Mouse (Mus musculus) midbrain, postnatal 0 days (tissue): ENCODE data around the gene Pkdcc. TPM values are rescaled to one million over a fixed set of nuclear protein-coding genes. Genes with fewer than 3 reads are reported as not detected.

ENCODE experiments used
- ATAC-seq: fragments of 200-750 bp; cut with Nextera tagmentation; 2 replicates; pipeline ENCODE4 v1.8.0; 2017; ENCODE audit warnings: moderate number of reproducible peaks, mild to moderate bottlenecking, moderate TSS enrichment, moderate library complexity; ENCODE audit not compliant: low FRiP score
- DNase-seq: peaks from one replicate; pipeline ENCODE4 v3.0.0-alpha.2; 2015; ENCODE audit warnings: low spot score
- H3K27ac ChIP-seq: fragments of 300-500 bp; sonication (generic); 2 replicates; pipeline ENCODE4 v1.5.1; 2014; ENCODE audit warnings: low read depth, mild to moderate bottlenecking, low read length, mixed read lengths
- H3K27me3 ChIP-seq: fragments of 300-500 bp; sonication (generic); 2 replicates; pipeline ENCODE4 v1.6.1; 2014; ENCODE audit warnings: low read length, control low read depth, mixed read lengths; ENCODE audit not compliant: insufficient read depth
- H3K36me3 ChIP-seq: fragments of 300-500 bp; sonication (generic); 2 replicates; pipeline ENCODE4 v1.6.1; 2014; ENCODE audit warnings: low read length, control low read depth, mixed read lengths; ENCODE audit not compliant: insufficient read depth
- H3K4me1 ChIP-seq: fragments of 300-500 bp; sonication (generic); 2 replicates; pipeline ENCODE4 v1.6.1; 2014; ENCODE audit warnings: mild to moderate bottlenecking, control low read depth, antibody characterized with exemption, low read length, mixed read lengths; ENCODE audit not compliant: insufficient read depth
- H3K4me2 ChIP-seq: fragments of 300-500 bp; sonication (generic); 2 replicates; pipeline ENCODE4 v1.6.1; 2014; ENCODE audit warnings: low read depth, mild to moderate bottlenecking, low read length, mixed read lengths; ENCODE audit not compliant: poor library complexity, severe bottlenecking
- H3K4me3 ChIP-seq: fragments of 300-500 bp; sonication (generic); 2 replicates; pipeline ENCODE4 v1.5.1; 2014; ENCODE audit warnings: low read depth, mild to moderate bottlenecking, low read length, moderate library complexity
- H3K9ac ChIP-seq: fragments of 300-500 bp; sonication (generic); replicated peaks from 2 replicates; pipeline ENCODE4 v1.6.1; 2014; ENCODE audit warnings: mild to moderate bottlenecking, low read length, moderate library complexity, mixed read lengths; ENCODE audit not compliant: poor library complexity, severe bottlenecking
- H3K9me3 ChIP-seq: fragments of 300-500 bp; sonication (generic); 2 replicates; pipeline ENCODE4 v1.6.1; 2016; ENCODE audit warnings: low read length, control low read depth
- CTCF ChIP-seq: IDR thresholded peaks from 2 replicates; pipeline ENCODE4 v1.5.1; 2016; ENCODE audit warnings: antibody characterized with exemption, mild to moderate bottlenecking
- WGBS: fragments of 180-500 bp; shearing (Covaris S2); extraction: QIAGEN DNeasy Blood & Tissue Kit; methylation state at CpG from one replicate; pipeline ENCODE4 v1.1.7; 2014; 5-methylcytosine and 5-hydroxymethylcytosine counted together
- polyA plus RNA-seq: library from polyadenylated mRNA; unstranded; fragments of >200 nt; fragmentation: Nextera tagmentation; extraction: Ambion mirVana; gene quantifications from 2 replicates; pipeline ENCODE4 v1.2.1, GENCODE M21; 2015
- total RNA-seq: library from RNA; depleted of rRNA; stranded (reverse); fragments of >200 nt; gene quantifications from 2 replicates; pipeline ENCODE4 v1.2.3, GENCODE M21; 2014; rRNA removed

Pkdcc gene
- total and polyA plus RNA-seq, 2 experiments from 2014 or later, result 2.1 to 33.7 TPM

- Histone ChIP-seq H3K9me3 (no peaks in the 10 kb centered on the region), H3K4me3 (peak overlapping the region; percentile 13; the same call in 1 of the 2 replicates), H3K27me3 (no peaks in the 10 kb centered on the region), H3K9ac (peak overlapping the region; percentile 39; the same call in 1 of the 2 replicates), H3K36me3 (no peaks in the 10 kb centered on the region), H3K27ac (no peak overlapping the region), H3K4me2 (peak overlapping the region; percentile 38), H3K4me1 (no peaks in the 10 kb centered on the region)
- WGBS, result 50% methylated on average over 23 of the region's 23 CpGs
- DNase-seq (peak; percentile 95), ATAC-seq (peak; percentile 94)
- no peak for TF ChIP-seq CTCF
These were observed 52.4 kb downstream of the Pkdcc start for GRCm38 (mm10) chr17:83267202-83268128.

- DNase-seq, result peak; percentile 90
- H3K9ac ChIP-seq, result no peak overlapping the region
- no peaks in the 10 kb centered on the region; the same call in 1 of the 2 replicates for H3K27me3 ChIP-seq
- under 1% methylated on average over 3 of the region's 3 CpGs for WGBS
- H3K36me3 ChIP-seq, result no peaks in the 10 kb centered on the region
- H3K9me3 ChIP-seq, result no peaks in the 10 kb centered on the region
- TF ChIP-seq CTCF, result peak; percentile 96
- H3K4me2 ChIP-seq, result no peak overlapping the region
- ATAC-seq, result no peak
- no peaks in the 10 kb centered on the region for H3K4me1 ChIP-seq
- no peak overlapping the region for H3K4me3 ChIP-seq
- no peak overlapping the region for H3K27ac ChIP-seq
These were observed 56.4 kb downstream of the Pkdcc start for GRCm38 (mm10) chr17:83271509-83271908.

GRCm38 (mm10) chr17:83272641-83273040 is 57.5 kb downstream of the Pkdcc start:
- WGBS, result 62% methylated on average over 8 of the region's 8 CpGs
- Histone ChIP-seq H3K4me2 (no peak overlapping the region), H3K36me3 (no peaks in the 10 kb centered on the region), H3K27me3 (no peaks in the 10 kb centered on the region; the same call in 1 of the 2 replicates), H3K4me1 (peaks cover 7% of the 10 kb centered on the region; the same call in 1 of the 2 replicates), H3K27ac (no peak overlapping the region), H3K4me3 (no peak overlapping the region), H3K9me3 (no peaks in the 10 kb centered on the region), H3K9ac (no peak overlapping the region)
- DNase-seq (no peak), ATAC-seq (no peak)
- no peak for TF ChIP-seq CTCF

GRCm38 (mm10) chr17:83273636-83274035 is 58.5 kb downstream of the Pkdcc start:
- Histone ChIP-seq H3K4me2 (no peak overlapping the region), H3K27ac (no peak overlapping the region), H3K36me3 (no peaks in the 10 kb centered on the region), H3K9ac (no peak overlapping the region), H3K9me3 (no peaks in the 10 kb centered on the region), H3K4me3 (no peak overlapping the region), H3K4me1 (peaks cover 7% of the 10 kb centered on the region; the same call in 1 of the 2 replicates), H3K27me3 (no peaks in the 10 kb centered on the region; the same call in 1 of the 2 replicates)
- 30% methylated on average over 9 of the region's 9 CpGs for WGBS
- no peak for DNase-seq
- no peak for TF ChIP-seq CTCF
- ATAC-seq, result no peak

GRCm38 (mm10) chr17:83274101-83274500 is 59.0 kb downstream of the Pkdcc start:
- H3K4me1 ChIP-seq, result peaks cover 7% of the 10 kb centered on the region; the same call in 1 of the 2 replicates
- no peak overlapping the region for H3K4me3 ChIP-seq
- H3K9me3 ChIP-seq, result no peaks in the 10 kb centered on the region
- WGBS, result 52% methylated on average over 4 of the region's 4 CpGs
- H3K9ac ChIP-seq, result no peak overlapping the region
- no peak for TF ChIP-seq CTCF
- no peak for ATAC-seq
- no peak overlapping the region for H3K27ac ChIP-seq
- H3K4me2 ChIP-seq, result no peak overlapping the region
- no peaks in the 10 kb centered on the region for H3K36me3 ChIP-seq
- H3K27me3 ChIP-seq, result no peaks in the 10 kb centered on the region; the same call in 1 of the 2 replicates
- no peak for DNase-seq

Other genes with a start within 250 kb of the Pkdcc start
- 51.4 and 56.1 TPM in 2 replicates for gene Eml4, start 135.6 kb downstream of the Pkdcc start, total RNA-seq
- 17.4 and 20.1 TPM in 2 replicates for gene Eml4, start 135.6 kb downstream of the Pkdcc start, polyA plus RNA-seq